ENCODE assay signal across 9 mouse cellular contexts in the genomic region with DNA sequence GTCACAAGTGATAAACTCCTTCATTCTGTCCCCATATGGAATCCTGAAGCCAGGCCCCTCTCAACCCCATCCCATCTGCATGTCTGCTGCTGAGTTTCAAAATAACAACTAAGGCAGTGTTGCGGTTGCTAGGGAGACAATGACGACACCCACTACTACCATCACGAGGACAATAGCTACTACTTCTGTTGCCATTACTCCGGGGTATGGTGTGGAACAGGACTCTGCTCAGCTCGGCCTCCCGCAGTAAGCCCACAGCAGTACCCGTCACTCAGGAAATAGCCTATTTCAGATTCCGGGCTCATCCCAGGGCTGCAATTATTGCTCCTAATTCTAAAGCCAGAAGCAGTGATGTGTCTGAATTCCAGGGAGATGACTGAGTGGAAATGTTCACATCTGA.
DNase-seq lines count a peak whose midpoint lies in the region; ATAC-seq lines count a peak whose summit lies in the region.
"Had no signal": no experiment of that assay in that cellular context is flagged by ENCODE, and none has a peak within 500 bp of the region (broad histone marks: within the 10 kb centered on the region; RNA-seq: fewer than 3 reads in every experiment).

No protein-coding gene starts in this region.

- H3K9me3 ChIP-seq in hindbrain, embryonic 16.5 days (ENCODE audit: control insufficient read depth, low read length), result no peaks in the 10 kb centered on the region
- no peaks in the 10 kb centered on the region for H3K9me3 ChIP-seq in midbrain, embryonic 15.5 days

- 22% methylated on average over 8 of the region's 8 CpGs for WGBS in hindbrain, embryonic 16.5 days
- WGBS in midbrain, embryonic 15.5 days, result 30% methylated on average over 8 of the region's 8 CpGs

- no peak overlapping the region for H3K4me3 ChIP-seq in hindbrain, embryonic 16.5 days (ENCODE audit: low read length)
- no peak overlapping the region for H3K4me3 ChIP-seq in midbrain, embryonic 15.5 days

- no peaks in the 10 kb centered on the region for H3K36me3 ChIP-seq in hindbrain, embryonic 16.5 days (ENCODE audit: control insufficient read depth, insufficient read depth, low read length)
- H3K36me3 ChIP-seq in midbrain, embryonic 15.5 days (replicated peaks), result no peaks in the 10 kb centered on the region

- no peaks in the 10 kb centered on the region for H3K27me3 ChIP-seq in hindbrain, embryonic 16.5 days (replicated peaks; ENCODE audit: control insufficient read depth, insufficient read depth, low read length)
- H3K27me3 ChIP-seq in midbrain, embryonic 15.5 days (replicated peaks), result no peaks in the 10 kb centered on the region

- peak; percentile 55 for ATAC-seq in hindbrain, embryonic 16.5 days
- ATAC-seq in midbrain, embryonic 15.5 days (replicated peaks), result peak; percentile 57; the same call in 1 of the 2 replicates

- H3K9ac ChIP-seq in hindbrain, embryonic 16.5 days (ENCODE audit: low read depth, low read length), result no peak overlapping the region
- H3K9ac ChIP-seq in midbrain, embryonic 15.5 days, result no peak overlapping the region

- H3K27ac ChIP-seq in hindbrain, embryonic 16.5 days (ENCODE audit: low read depth, low read length), result no peak overlapping the region
- 0 out of 2 replicates have a peak overlapping the region, but pooled peaks have one; percentile 1 for H3K27ac ChIP-seq in midbrain, embryonic 15.5 days

- DNase-seq in frontal cortex, adult 2 months (ENCODE audit: extremely low spot score in 1 of 2, low spot score in 1 of 2), result peak; percentile 25 to 48
- DNase-seq in frontal cortex, postnatal 25 days (ENCODE audit: low spot score in 2 of 2), result no peak
- peak; percentile 41 for DNase-seq in embryo, embryonic 10 days (ENCODE audit: low spot score)
- no peak for DNase-seq in thymus, postnatal 25 days
- no peak for DNase-seq in kidney, postnatal 25 days
- no peak for DNase-seq in lung, postnatal 10 days
- DNase-seq: heart, adult 18-20 months had no signal

- H3K4me1 ChIP-seq in hindbrain, embryonic 16.5 days (ENCODE audit: control insufficient read depth, insufficient read depth, low read depth, low read length), result peaks cover 18% of the 10 kb centered on the region
- H3K4me1 ChIP-seq in midbrain, embryonic 15.5 days, result peaks cover 29% of the 10 kb centered on the region

- no peak overlapping the region for H3K4me2 ChIP-seq in hindbrain, embryonic 16.5 days (ENCODE audit: low read length)
- H3K4me2 ChIP-seq in midbrain, embryonic 15.5 days, result no peak overlapping the region

Comparison
In these comparisons a context has a peak if more than half of its experiments do, and no peak if none do; other contexts are left out.
1. DNase-seq: peak in frontal cortex, adult 2 months (2 of 2) and embryo, embryonic 10 days (single experiment); none in frontal cortex, postnatal 25 days (0 of 2), thymus, postnatal 25 days (single experiment), kidney, postnatal 25 days (0 of 2) and lung, postnatal 10 days (single experiment).